Mouse (Mus musculus) G1E (cell line): ENCODE measurements around the gene Rpap3.

ENCODE experiments used
- CTCF ChIP-seq: IDR thresholded peaks from 2 replicates; pipeline ENCODE4 v1.5.1; 2012; ENCODE audit warnings: low read depth, low read length, inconsistent platforms, mixed read lengths
- GATA2 ChIP-seq: IDR thresholded peaks from 2 replicates; pipeline ENCODE4 v1.6.1; 2012; ENCODE audit warnings: low read depth, low read length, inconsistent platforms, borderline replicate concordance
- POLR2AphosphoS5 ChIP-seq: IDR thresholded peaks from 2 replicates; pipeline ENCODE4 v1.6.1; 2012; ENCODE audit warnings: low read depth, low read length, inconsistent platforms; ENCODE audit not compliant: insufficient replicate concordance

- TF ChIP-seq CTCF (no peak), POLR2AphosphoS5 (no peak), GATA2 (no peak)
Measured at GRCm38 (mm10) chr15:97747486-97747885, 41.9 kb upstream of the Rpap3 start.
